Mouse (Mus musculus): ENCODE data around the gene Tex29. TPM values are rescaled to one million over a fixed set of nuclear protein-coding genes. Genes with fewer than 3 reads are reported as not detected.

Gene Tex29
- 0.43 TPM in 1 of 2 replicates, not detected in the other for polyA plus RNA-seq (2015; fragmentation: Nextera tagmentation; extraction: Ambion mirVana)

GRCm38 (mm10) chr8:11840174-11840573, at the start of gene Tex29:
Gene Tex29, plus strand, starts transcription at chr8:11840474.
- Histone ChIP-seq H3K4me3 (no peak within 1 kb of the TSS), H3K27me3 (no peaks in the 10 kb centered on the region), H3K4me2 (no peak within 1 kb of the TSS), H3K9ac (no peak within 1 kb of the TSS), H3K4me1 (replicated peaks) (peaks cover 40% of the 10 kb centered on the region), H3K36me3 (peaks cover 17% of the 10 kb centered on the region), H3K9me3 (no peaks in the 10 kb centered on the region), H3K27ac (replicated peaks) (peak within 1 kb of the TSS; percentile 71)
- 94% methylated on average over 5 of the region's 5 CpGs for WGBS
- no peak for ATAC-seq (ENCODE audit: low read depth)

- H3K4me1 ChIP-seq (replicated peaks) = peaks cover 19% of the 10 kb centered on the region
- H3K36me3 ChIP-seq = peaks cover 52% of the 10 kb centered on the region
- no peak for ATAC-seq (ENCODE audit: low read depth)
Measured at GRCm38 (mm10) chr8:11794956-11795355, 45.3 kb upstream of the Tex29 start.

GRCm38 (mm10) chr8:11797128-11797527, 43.1 kb upstream of the Tex29 start:
- Histone ChIP-seq H3K4me3 (no peak overlapping the region), H3K4me1 (replicated peaks) (peaks cover 19% of the 10 kb centered on the region), H3K4me2 (no peak overlapping the region), H3K9me3 (no peaks in the 10 kb centered on the region), H3K36me3 (peaks cover 50% of the 10 kb centered on the region), H3K27me3 (no peaks in the 10 kb centered on the region), H3K9ac (no peak overlapping the region), H3K27ac (replicated peaks) (peak overlapping the region; percentile 57; the same call in 1 of the 2 replicates)
- ATAC-seq (ENCODE audit: low read depth) = peak; percentile 44; the same call in 1 of the 2 replicates
- 82% methylated on average over 8 of the region's 8 CpGs for WGBS

More at GRCm38 (mm10) chr8:11794956-11795355, 45.3 kb upstream of the Tex29 start:
- no peak overlapping the region for H3K4me2 ChIP-seq
- H3K9ac ChIP-seq = no peak overlapping the region
- H3K9me3 ChIP-seq = no peaks in the 10 kb centered on the region
- no peaks in the 10 kb centered on the region for H3K27me3 ChIP-seq
- H3K27ac ChIP-seq (replicated peaks) = no peak overlapping the region
- H3K4me3 ChIP-seq = no peak overlapping the region

- H3K9me3 ChIP-seq = no peaks in the 10 kb centered on the region
- H3K36me3 ChIP-seq = peaks cover 49% of the 10 kb centered on the region
- no peaks in the 10 kb centered on the region for H3K27me3 ChIP-seq
- peaks cover 19% of the 10 kb centered on the region for H3K4me1 ChIP-seq (replicated peaks)
- WGBS = 64% methylated on average over 14 of the region's 14 CpGs
- ATAC-seq (ENCODE audit: low read depth) = peak; percentile 47; the same call in 1 of the 2 replicates
- no peak overlapping the region for H3K9ac ChIP-seq
- peak overlapping the region; percentile 57 for H3K27ac ChIP-seq (replicated peaks)
- no peak overlapping the region for H3K4me3 ChIP-seq
- no peak overlapping the region for H3K4me2 ChIP-seq
Measured at GRCm38 (mm10) chr8:11797729-11798479, 42.4 kb upstream of the Tex29 start.

- no peaks in the 10 kb centered on the region for H3K9me3 ChIP-seq
- peaks cover 45% of the 10 kb centered on the region for H3K36me3 ChIP-seq
- H3K4me2 ChIP-seq = no peak overlapping the region
- H3K27me3 ChIP-seq = no peaks in the 10 kb centered on the region
- peaks cover 19% of the 10 kb centered on the region for H3K4me1 ChIP-seq (replicated peaks)
- H3K4me3 ChIP-seq = no peak overlapping the region
- no peak overlapping the region for H3K9ac ChIP-seq
- peak overlapping the region; percentile 57 for H3K27ac ChIP-seq (replicated peaks)
- WGBS = 81% methylated on average over 4 of the region's 4 CpGs
- ATAC-seq (ENCODE audit: low read depth) = peak; percentile 26; the same call in 1 of the 2 replicates
Measured at GRCm38 (mm10) chr8:11798480-11798867, 41.8 kb upstream of the Tex29 start.

- Histone ChIP-seq H3K4me3 (no peak overlapping the region), H3K9me3 (no peaks in the 10 kb centered on the region), H3K9ac (no peak overlapping the region), H3K27me3 (no peaks in the 10 kb centered on the region), H3K36me3 (peaks cover 48% of the 10 kb centered on the region), H3K4me1 (replicated peaks) (peaks cover 19% of the 10 kb centered on the region), H3K27ac (replicated peaks) (no peak overlapping the region), H3K4me2 (no peak overlapping the region)
- no peak for ATAC-seq (ENCODE audit: low read depth)
- WGBS = 94% methylated on average over 3 of the region's 3 CpGs
Measured at GRCm38 (mm10) chr8:11799098-11799497, 41.2 kb upstream of the Tex29 start.

GRCm38 (mm10) chr8:11800481-11800880, 39.8 kb upstream of the Tex29 start:
- H3K9ac ChIP-seq = no peak overlapping the region
- no peak for ATAC-seq (ENCODE audit: low read depth)
- WGBS = 86% methylated on average over 7 of the region's 7 CpGs
- no peak overlapping the region for H3K27ac ChIP-seq (replicated peaks)
- no peaks in the 10 kb centered on the region for H3K9me3 ChIP-seq
- peaks cover 19% of the 10 kb centered on the region for H3K4me1 ChIP-seq (replicated peaks)
- no peaks in the 10 kb centered on the region for H3K27me3 ChIP-seq
- H3K4me2 ChIP-seq = no peak overlapping the region
- peaks cover 61% of the 10 kb centered on the region for H3K36me3 ChIP-seq
- H3K4me3 ChIP-seq = no peak overlapping the region

- Histone ChIP-seq H3K9me3 (no peaks in the 10 kb centered on the region), H3K4me3 (no peak overlapping the region), H3K4me1 (replicated peaks) (peaks cover 26% of the 10 kb centered on the region), H3K36me3 (peaks cover 62% of the 10 kb centered on the region), H3K27ac (replicated peaks) (no peak overlapping the region), H3K9ac (no peak overlapping the region), H3K27me3 (no peaks in the 10 kb centered on the region), H3K4me2 (no peak overlapping the region)
- no peak for ATAC-seq (ENCODE audit: low read depth)
- 68% methylated on average over 8 of the region's 8 CpGs for WGBS
Measured at GRCm38 (mm10) chr8:11801571-11801970, 38.7 kb upstream of the Tex29 start.

- Histone ChIP-seq H3K27ac (replicated peaks) (no peak overlapping the region), H3K36me3 (peaks cover 83% of the 10 kb centered on the region), H3K9me3 (no peaks in the 10 kb centered on the region), H3K9ac (no peak overlapping the region), H3K4me2 (no peak overlapping the region), H3K4me1 (replicated peaks) (peaks cover 7% of the 10 kb centered on the region), H3K27me3 (no peaks in the 10 kb centered on the region), H3K4me3 (no peak overlapping the region)
- ATAC-seq (ENCODE audit: low read depth) = no peak
- 97% methylated on average over 4 of the region's 4 CpGs for WGBS
Measured at GRCm38 (mm10) chr8:11804914-11805313, 35.4 kb upstream of the Tex29 start.

GRCm38 (mm10) chr8:11806252-11806651, 34.0 kb upstream of the Tex29 start:
- Histone ChIP-seq H3K36me3 (peaks cover 88% of the 10 kb centered on the region), H3K27ac (replicated peaks) (no peak overlapping the region; the same call in 1 of the 2 replicates), H3K9ac (no peak overlapping the region), H3K4me3 (no peak overlapping the region), H3K9me3 (no peaks in the 10 kb centered on the region), H3K27me3 (no peaks in the 10 kb centered on the region), H3K4me2 (no peak overlapping the region), H3K4me1 (replicated peaks) (peaks cover 7% of the 10 kb centered on the region)
- no peak for ATAC-seq (ENCODE audit: low read depth)
- WGBS = 81% methylated on average over 6 of the region's 6 CpGs

GRCm38 (mm10) chr8:11807361-11807760, 32.9 kb upstream of the Tex29 start:
- no peak overlapping the region for H3K9ac ChIP-seq
- H3K27ac ChIP-seq (replicated peaks) = no peak overlapping the region
- H3K36me3 ChIP-seq = peaks cover 90% of the 10 kb centered on the region
- H3K9me3 ChIP-seq = no peaks in the 10 kb centered on the region
- H3K4me1 ChIP-seq (replicated peaks) = peaks cover 7% of the 10 kb centered on the region
- no peak overlapping the region for H3K4me3 ChIP-seq
- ATAC-seq (ENCODE audit: low read depth) = 0 out of 2 replicates have a peak, but pooled peaks have one; percentile 52
- H3K27me3 ChIP-seq = no peaks in the 10 kb centered on the region
- 76% methylated on average over 3 of the region's 3 CpGs for WGBS
- no peak overlapping the region for H3K4me2 ChIP-seq

GRCm38 (mm10) chr8:11808047-11808446, 32.2 kb upstream of the Tex29 start:
- no peak overlapping the region for H3K4me2 ChIP-seq
- H3K27ac ChIP-seq (replicated peaks) = no peak overlapping the region
- H3K9me3 ChIP-seq = no peaks in the 10 kb centered on the region
- no peaks in the 10 kb centered on the region for H3K27me3 ChIP-seq
- H3K4me1 ChIP-seq (replicated peaks) = peaks cover 7% of the 10 kb centered on the region
- no peak overlapping the region for H3K4me3 ChIP-seq
- peaks cover 90% of the 10 kb centered on the region for H3K36me3 ChIP-seq
- no peak for ATAC-seq (ENCODE audit: low read depth)
- 98% methylated on average over 5 of the region's 5 CpGs for WGBS
- no peak overlapping the region for H3K9ac ChIP-seq
